Mouse (Mus musculus): ENCODE data around the gene Bcar3.

Gene Bcar3

GRCm38 (mm10) chr3:122421042-122421702 lies 127.2 kb downstream of the Bcar3 start:
- DNase-seq = no peak

DNA sequence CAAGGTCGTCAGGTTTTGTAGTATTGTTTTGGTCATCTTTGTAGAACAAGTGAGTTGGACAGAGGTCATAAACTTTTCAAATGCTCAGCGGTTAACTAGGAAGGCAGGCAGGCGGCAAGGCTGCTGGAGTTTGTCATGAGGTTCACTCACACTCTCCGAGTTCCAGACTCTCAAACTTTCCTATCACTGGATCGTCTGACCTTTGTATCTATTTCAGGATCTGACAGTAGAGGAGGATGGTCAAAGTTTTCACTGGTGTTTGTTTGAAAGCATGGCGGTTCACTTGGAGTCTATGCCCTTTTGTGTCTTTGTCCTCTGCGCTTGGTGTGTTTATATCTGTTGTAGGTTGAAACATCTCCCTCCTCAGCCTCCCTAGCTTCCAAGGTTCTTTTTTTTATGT lies 127.9 kb downstream of the Bcar3 start:
- DNase-seq = no peak

- no peak for DNase-seq
These were observed 128.3 kb downstream of the Bcar3 start for GRCm38 (mm10) chr3:122422276-122422675.

GRCm38 (mm10) chr3:122423643-122424042 lies 129.7 kb downstream of the Bcar3 start:
- DNase-seq = no peak

DNA sequence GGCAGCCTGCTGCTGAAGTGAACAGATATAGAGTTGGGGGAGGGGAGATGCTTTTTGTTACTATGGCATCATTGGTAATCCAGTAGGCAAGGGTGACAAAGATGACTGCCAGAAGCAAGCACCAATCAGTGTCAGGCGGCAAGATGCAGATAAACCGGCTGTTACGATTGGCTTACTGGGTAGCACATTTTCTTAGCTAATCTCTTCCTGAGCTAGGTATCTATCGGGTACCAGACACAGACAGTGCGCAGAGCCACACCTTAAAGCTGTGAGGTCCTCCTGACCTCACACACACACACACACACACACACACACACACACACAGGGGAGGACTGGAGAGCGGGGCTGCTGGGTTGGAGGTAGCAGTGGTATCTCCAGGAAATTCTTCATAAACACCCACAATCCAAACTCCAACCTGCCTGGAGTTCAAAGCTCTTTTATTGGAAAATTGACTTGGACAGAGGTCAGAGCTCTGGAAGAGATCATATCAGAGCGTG lies 134.4 kb downstream of the Bcar3 start:
- no peak for DNase-seq

DNA sequence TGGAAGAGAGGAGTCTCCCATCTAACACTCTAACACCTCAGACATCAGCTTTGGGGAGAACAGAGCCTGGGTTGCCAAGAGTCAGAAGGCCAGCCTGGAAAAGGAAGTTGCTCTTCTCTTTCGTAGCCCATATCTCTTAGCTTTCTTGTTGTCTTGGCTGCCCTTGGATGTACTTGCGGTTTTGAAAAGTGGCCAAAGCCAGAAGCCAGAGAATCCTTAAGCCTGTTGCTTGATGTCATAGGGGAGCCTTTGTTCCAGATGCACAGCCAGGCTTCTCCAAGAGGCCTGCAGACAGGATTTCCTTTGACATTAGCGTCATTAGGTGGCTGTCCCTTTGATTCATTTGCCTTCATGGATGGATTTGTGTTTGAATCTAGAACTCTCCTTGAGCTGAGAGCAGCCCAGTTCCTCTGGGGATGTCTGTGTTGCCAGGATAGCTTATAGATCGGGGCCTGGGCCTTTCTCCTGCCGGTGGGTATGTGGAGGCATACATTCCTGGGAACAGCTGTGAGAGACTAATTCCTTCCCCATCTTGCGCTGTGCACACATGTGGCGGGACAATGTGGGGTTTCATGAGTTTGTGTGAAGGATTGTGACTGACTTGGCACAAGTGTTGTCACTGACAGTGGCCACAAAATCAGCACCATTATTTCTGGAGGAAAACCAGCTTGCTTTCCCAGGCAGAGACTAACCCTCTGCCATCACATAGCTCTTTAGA lies 137.0 kb downstream of the Bcar3 start:
- peak; percentile 29 for DNase-seq

DNA sequence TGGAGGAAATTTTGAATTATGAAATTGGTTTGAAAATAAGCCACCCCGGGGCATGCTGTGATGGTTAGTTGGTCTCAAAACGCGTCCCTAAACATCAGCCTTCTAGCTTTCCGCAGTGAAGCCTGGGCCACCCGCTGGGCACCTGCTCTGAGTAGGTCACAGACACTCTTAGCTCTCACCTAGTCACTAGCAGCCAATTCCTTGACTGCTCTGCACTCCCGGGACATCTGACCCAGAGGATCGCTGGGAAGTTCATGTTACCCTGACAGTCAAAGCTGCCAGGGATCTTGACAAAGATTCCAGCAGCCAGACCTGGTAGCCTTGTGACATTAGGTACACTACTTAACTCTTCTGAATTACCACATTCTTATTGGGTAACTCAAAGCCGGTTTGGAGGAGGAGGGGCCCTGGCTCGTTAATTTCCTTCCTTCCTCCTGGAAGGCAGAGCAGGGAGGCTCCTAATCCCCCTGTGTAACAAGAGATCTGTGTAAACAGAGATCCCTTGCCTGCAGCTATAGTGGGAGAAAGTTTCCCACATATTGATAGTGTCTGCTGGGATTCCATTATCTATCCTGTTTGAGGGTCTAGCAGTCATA lies 139.0 kb downstream of the Bcar3 start:
- no peak for DNase-seq

DNA sequence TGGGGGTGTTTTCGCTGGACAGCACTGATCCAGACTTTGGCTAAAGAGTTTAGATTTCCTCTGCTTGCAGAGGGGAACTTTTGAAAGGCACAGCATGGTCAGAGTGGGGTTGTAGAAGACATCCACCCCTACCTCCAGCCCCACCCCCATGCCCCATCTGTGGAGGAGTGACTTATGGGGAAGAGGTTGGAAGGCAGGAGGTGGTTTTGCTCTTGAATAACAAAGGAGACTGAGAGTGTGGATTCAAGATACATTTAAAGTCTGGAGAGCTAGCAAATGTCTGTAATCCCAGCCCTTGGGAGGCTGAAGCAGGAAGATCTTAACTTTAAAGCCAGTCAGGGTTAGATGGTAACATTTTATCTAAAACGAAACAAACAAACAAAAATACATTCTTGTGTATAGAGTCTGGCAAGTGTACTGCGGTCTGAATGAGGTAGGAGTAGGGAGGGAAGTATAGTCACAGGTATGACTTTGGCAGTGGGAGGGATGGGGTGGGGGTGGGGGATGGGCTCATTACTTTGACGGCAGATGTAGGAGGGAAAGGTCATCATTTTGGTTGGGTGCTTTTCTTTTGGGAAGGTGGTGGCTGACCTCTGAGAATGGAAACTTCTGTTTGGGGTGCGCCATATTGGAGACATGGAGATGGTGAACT lies 140.2 kb downstream of the Bcar3 start:
- no peak for DNase-seq

GRCm38 (mm10) chr3:122434983-122435935 lies 141.3 kb downstream of the Bcar3 start:
- DNase-seq = no peak

GRCm38 (mm10) chr3:122438143-122438825 lies 144.3 kb downstream of the Bcar3 start:
- DNase-seq = no peak

DNA sequence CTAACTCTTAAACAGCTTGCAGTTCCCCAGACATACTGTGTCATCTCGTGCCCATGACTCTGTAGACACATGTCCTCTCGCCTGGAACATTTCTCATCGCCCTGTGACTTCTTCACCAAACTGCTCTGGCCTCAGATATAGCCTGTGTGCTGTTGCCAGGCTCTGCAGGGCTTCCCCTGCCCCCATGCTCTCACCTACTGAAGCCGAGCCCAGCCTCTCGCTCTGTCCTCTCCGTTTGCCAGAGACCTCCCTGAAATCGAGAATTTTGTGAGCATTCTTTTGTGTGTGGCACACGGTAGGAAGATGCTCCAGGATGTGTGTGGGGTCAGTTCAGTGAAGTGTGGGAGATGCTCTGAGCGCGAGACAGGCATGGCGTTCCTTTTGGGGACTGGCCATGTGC lies 151.8 kb downstream of the Bcar3 start:
- DNase-seq = no peak

- DNase-seq = no peak
These were observed 152.7 kb downstream of the Bcar3 start for GRCm38 (mm10) chr3:122446678-122447077.

DNA sequence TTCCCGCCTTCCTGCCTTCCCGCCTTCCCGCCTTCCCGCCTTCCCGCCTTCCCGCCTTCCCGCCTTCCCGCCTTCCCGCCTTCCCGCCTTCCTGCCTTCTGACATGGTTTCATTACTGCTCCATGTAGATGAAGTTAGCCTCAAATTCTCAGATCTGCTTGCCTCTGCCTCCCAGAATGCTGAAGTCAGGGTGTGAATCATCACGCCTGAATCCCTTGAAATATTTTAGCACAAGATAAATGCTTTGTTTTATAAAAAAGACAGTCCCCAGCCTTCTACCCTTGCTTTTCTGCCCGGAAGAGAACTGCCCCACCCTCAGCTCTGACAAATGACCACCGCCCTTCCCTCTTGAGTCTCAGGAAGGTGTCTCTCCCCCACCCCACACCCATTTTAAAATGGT lies 154.3 kb downstream of the Bcar3 start:
- no peak for DNase-seq

GRCm38 (mm10) chr3:122450041-122450440 lies 156.1 kb downstream of the Bcar3 start:
- DNase-seq = no peak

- no peak for DNase-seq
These were observed 159.9 kb downstream of the Bcar3 start for GRCm38 (mm10) chr3:122453875-122454274.

DNA sequence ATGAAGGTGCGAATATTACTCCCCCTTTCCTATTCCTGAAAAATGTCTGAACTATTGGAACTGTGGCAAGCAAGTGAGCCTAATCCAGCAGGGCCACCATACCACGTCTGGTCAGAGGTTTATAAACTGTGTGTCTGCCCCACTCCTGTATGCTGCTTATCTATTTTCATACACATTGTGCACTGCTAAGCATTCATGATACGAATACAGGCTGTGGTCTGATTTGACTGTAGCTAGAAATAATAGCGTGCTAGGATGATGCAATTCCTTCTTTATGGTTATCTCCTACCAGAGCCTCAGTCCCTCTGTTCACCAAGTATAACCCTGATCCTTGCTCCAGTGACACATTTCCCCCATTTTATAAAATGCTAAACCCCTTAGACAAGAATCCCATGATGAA lies 162.2 kb downstream of the Bcar3 start:
- DNase-seq = no peak

GRCm38 (mm10) chr3:122456807-122457206 lies 162.9 kb downstream of the Bcar3 start:
- no peak for DNase-seq

DNA sequence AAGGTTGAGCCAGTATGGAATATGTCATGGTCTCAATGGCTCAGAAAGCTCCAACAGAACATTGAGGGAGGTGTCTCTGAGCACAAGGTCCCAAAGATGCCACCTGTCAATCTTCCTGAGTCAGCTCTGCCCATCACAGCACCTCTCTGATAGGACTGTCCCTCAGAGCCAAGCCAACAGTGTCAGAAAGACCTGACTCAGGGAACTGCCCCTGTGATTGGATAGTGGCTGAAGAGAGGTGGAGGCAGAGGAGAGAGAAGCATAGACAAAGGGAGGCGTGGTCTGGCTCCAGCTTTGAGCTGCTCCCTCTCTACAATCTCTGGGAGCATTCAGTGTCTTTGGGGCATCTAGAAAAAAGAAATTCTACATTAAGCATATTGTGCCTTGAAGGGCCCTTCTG lies 163.8 kb downstream of the Bcar3 start:
- DNase-seq = no peak

DNA sequence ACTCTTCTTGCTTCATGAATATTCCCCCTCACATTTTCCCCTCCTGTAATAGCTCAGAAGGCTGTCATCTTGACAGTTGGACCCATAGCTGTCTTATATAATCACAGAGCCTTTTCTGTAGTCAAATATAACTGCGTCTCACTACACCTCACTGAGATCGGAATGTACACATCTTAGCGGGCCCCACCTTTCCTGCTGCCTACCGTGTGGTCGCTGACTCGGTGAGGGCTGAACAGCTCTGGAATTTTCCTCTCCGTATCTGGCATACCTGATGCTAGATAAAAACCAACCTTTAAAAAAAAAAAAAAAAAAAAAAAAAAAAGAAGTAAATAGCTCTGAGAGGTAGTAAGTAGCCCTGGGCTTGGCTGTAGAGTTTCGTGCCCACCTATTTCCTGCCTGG lies 164.8 kb downstream of the Bcar3 start:
- DNase-seq = peak; percentile 20

DNA sequence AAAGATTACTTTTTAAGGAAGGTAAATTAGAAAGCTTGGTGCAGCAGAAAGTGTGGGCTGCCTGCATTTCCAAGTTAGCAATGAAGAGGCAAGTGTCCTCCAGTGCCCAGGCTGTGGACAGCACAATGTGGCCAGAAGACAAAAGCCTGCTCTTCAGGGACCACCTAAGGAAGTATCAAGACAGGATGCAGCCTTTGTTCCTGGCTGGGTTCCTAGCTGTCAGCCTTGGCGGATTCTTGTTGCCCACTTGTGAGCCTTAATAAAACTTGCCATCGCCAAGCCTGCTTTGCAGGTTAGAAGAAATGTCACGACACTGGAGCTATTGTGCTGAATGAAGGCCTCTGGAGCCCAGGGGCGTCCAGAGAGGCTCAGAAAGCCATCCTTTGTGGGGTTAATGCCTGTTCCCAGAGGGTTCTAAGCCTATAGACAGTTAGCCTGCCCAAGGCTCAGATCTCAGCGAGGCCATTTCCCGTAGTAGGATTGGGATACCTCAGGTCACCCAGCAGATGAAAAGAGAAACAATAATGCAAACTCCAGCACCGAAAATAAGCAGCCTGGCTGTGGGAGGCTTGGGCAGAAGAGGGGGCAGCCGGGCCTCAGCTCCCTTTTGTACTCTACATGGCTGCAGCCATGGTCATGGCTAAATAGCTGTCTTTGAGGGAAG lies 167.0 kb downstream of the Bcar3 start:
- no peak for DNase-seq

GRCm38 (mm10) chr3:122461512-122461881 lies 167.6 kb downstream of the Bcar3 start:
- no peak for DNase-seq

All from lung, postnatal 14 days (tissue).